Mouse (Mus musculus) stomach, embryonic 15.5 days (tissue): ENCODE results near the gene Sh3yl1. TPM values are rescaled to one million over a fixed set of nuclear protein-coding genes. Genes with fewer than 3 reads are reported as not detected.

Experiments used
- ATAC-seq: fragments of 200-750 bp; cut with Nextera tagmentation; 2 replicates; pipeline ENCODE4 v1.8.0; 2017; ENCODE audit warnings: low read depth, moderate number of reproducible peaks, moderate TSS enrichment; ENCODE audit not compliant: insufficient read depth, low FRiP score
- H3K27ac ChIP-seq: fragments of 300-500 bp; sonication (generic); 2 replicates; pipeline ENCODE4 v1.5.1; 2015; ENCODE audit warnings: mild to moderate bottlenecking, inconsistent platforms
- H3K27me3 ChIP-seq: fragments of 300-500 bp; sonication (generic); replicated peaks from 2 replicates; pipeline ENCODE4 v1.6.1; 2015; ENCODE audit warnings: inconsistent platforms
- H3K36me3 ChIP-seq: fragments of 300-500 bp; sonication (generic); 2 replicates; pipeline ENCODE4 v1.6.1; 2015; ENCODE audit warnings: inconsistent platforms
- H3K4me1 ChIP-seq: fragments of 300-500 bp; sonication (generic); 2 replicates; pipeline ENCODE4 v1.6.1; 2015; ENCODE audit warnings: inconsistent platforms
- H3K4me2 ChIP-seq: fragments of 300-500 bp; sonication (generic); 2 replicates; pipeline ENCODE4 v1.6.1; 2015; ENCODE audit warnings: mild to moderate bottlenecking, inconsistent platforms
- H3K4me3 ChIP-seq: fragments of 300-500 bp; sonication (generic); replicated peaks from 2 replicates; pipeline ENCODE4 v1.5.1; 2015; ENCODE audit warnings: inconsistent platforms
- H3K9ac ChIP-seq: fragments of 300-500 bp; sonication (generic); 2 replicates; pipeline ENCODE4 v1.6.1; 2015; ENCODE audit warnings: inconsistent platforms
- H3K9me3 ChIP-seq: fragments of 300-500 bp; sonication (generic); 2 replicates; pipeline ENCODE4 v1.6.1; 2016; ENCODE audit warnings: inconsistent platforms
- WGBS: fragments of 180-500 bp; shearing (Covaris S2); methylation state at CpG from one replicate; pipeline ENCODE4 v1.1.7; 2015; 5-methylcytosine and 5-hydroxymethylcytosine counted together
- polyA plus RNA-seq: library from polyadenylated mRNA; unstranded; fragments of >200 nt; fragmentation: Nextera tagmentation; extraction: Ambion mirVana; gene quantifications from 2 replicates; pipeline ENCODE4 v1.2.1, GENCODE M21; 2015

The Sh3yl1 gene
- polyA plus RNA-seq, 1 experiment from 2014 or later: 28.4 TPM

DNA sequence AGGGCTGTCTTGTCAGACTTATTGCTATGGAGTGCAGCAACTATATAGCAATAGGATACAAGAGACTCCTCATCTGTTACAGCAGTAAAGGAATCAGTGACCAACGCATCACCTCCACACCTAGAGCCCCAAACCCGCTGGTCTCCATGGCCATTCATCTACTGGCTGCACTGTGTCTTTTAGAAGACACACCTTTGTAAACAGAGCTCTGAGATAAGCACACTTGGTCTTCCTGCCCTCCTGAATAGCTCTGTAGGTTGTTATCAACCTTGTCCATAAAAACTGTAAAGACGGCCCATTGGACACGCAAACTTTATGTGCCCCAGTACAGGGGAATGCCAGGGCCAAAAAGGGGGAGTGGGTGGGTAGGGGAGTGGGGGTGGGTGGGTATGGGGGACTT, 14.4 kb upstream of the Sh3yl1 start:
- Histone ChIP-seq H3K9ac (no peak overlapping the region), H3K4me3 (no peak overlapping the region), H3K27me3 (no peaks in the 10 kb centered on the region), H3K9me3 (no peaks in the 10 kb centered on the region), H3K4me2 (no peak overlapping the region), H3K36me3 (peaks cover 15% of the 10 kb centered on the region), H3K27ac (no peak overlapping the region), H3K4me1 (no peaks in the 10 kb centered on the region)
- WGBS: 77% methylated on average over 4 of the region's 4 CpGs
- peak; percentile 91 for ATAC-seq

- H3K27me3 ChIP-seq: no peaks in the 10 kb centered on the region
- H3K9ac ChIP-seq: no peak overlapping the region
- no peak overlapping the region for H3K4me2 ChIP-seq
- no peaks in the 10 kb centered on the region for H3K36me3 ChIP-seq
- H3K4me3 ChIP-seq: no peak overlapping the region
- H3K27ac ChIP-seq: no peak overlapping the region
- H3K9me3 ChIP-seq: no peaks in the 10 kb centered on the region
- peaks cover 13% of the 10 kb centered on the region for H3K4me1 ChIP-seq
- 76% methylated on average over 1 of the region's 1 CpGs for WGBS
- ATAC-seq: peak; percentile 61; the same call in 1 of the 2 replicates
Observed at GRCm38 (mm10) chr12:30908658-30909057, 2.8 kb upstream of the Sh3yl1 start.

- H3K36me3 ChIP-seq: no peaks in the 10 kb centered on the region
- no peaks in the 10 kb centered on the region for H3K27me3 ChIP-seq
- ATAC-seq: no peak
- peak overlapping the region; percentile 69 for H3K4me2 ChIP-seq
- WGBS: 74% methylated on average over 2 of the region's 2 CpGs
- H3K4me3 ChIP-seq: no peak overlapping the region
- peaks cover 13% of the 10 kb centered on the region for H3K4me1 ChIP-seq
- H3K27ac ChIP-seq: no peak overlapping the region
- no peak overlapping the region for H3K9ac ChIP-seq
- H3K9me3 ChIP-seq: no peaks in the 10 kb centered on the region
Observed at GRCm38 (mm10) chr12:30909881-30910280, 1.6 kb upstream of the Sh3yl1 start.

DNA sequence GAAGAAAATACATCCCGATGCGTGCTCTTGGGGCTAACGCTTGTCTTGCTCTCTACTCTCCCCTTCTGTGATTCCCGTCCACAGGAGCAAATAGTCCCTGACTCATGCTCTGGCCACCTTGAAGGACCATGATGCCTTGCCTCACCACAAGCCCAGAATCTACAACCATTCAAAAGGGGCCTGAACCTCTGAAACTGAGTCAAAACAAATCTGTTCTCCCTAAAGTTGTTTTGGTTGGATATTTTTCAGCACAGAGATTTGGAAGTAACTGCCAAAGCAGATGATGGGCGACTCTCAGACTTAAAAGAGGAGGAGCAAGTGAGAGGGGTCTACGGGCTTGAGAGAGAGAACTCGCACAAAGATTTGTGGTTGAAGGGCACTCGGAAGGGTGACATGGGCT, 608 bp upstream of the Sh3yl1 start:
- Histone ChIP-seq H3K27me3 (no peaks in the 10 kb centered on the region), H3K4me3 (peak overlapping the region; percentile 82), H3K9ac (peak overlapping the region; percentile 73), H3K36me3 (no peaks in the 10 kb centered on the region), H3K4me1 (peaks cover 13% of the 10 kb centered on the region), H3K27ac (0 out of 2 replicates have a peak overlapping the region, but pooled peaks have one; percentile 8), H3K9me3 (no peaks in the 10 kb centered on the region), H3K4me2 (peak overlapping the region; percentile 69)
- ATAC-seq: no peak
- 16% methylated on average over 8 of the region's 8 CpGs for WGBS

GRCm38 (mm10) chr12:30912048-30912381, 547 bp downstream of the Sh3yl1 start:
- Histone ChIP-seq H3K36me3 (no peaks in the 10 kb centered on the region), H3K27me3 (no peaks in the 10 kb centered on the region), H3K4me3 (peak overlapping the region; percentile 82), H3K4me1 (peaks cover 13% of the 10 kb centered on the region), H3K4me2 (peak overlapping the region; percentile 88), H3K27ac (peak overlapping the region; percentile 73), H3K9me3 (no peaks in the 10 kb centered on the region), H3K9ac (peak overlapping the region; percentile 40)
- peak; percentile 82 for ATAC-seq
- under 1% methylated on average over 19 of the region's 19 CpGs for WGBS

DNA sequence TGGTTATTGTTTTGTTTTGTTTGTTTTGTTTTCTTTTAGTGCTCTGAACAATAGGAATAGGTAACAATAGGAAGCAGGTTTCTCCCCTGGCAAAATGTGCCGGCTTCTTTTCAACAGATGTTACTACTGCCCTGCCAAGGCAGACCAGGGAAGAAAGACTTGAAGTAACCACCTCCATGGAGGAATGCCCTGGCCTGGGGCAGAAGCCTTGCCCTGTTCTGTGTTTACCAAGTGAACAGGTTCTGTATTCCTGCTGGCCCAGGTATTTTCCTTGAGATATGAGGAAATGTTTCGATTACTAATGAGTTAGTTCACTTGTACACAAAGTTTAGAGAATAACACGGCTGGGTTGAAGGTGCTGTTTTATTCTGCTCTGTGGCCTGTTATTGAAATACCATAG, 1.4 kb downstream of the Sh3yl1 start:
- Histone ChIP-seq H3K4me3 (peak overlapping the region; percentile 82), H3K9ac (no peak overlapping the region), H3K27ac (0 out of 2 replicates have a peak overlapping the region, but pooled peaks have one; percentile 73), H3K4me2 (peak overlapping the region; percentile 88), H3K36me3 (no peaks in the 10 kb centered on the region), H3K27me3 (no peaks in the 10 kb centered on the region), H3K9me3 (no peaks in the 10 kb centered on the region), H3K4me1 (peaks cover 13% of the 10 kb centered on the region)
- 52% methylated on average over 3 of the region's 3 CpGs for WGBS
- ATAC-seq: no peak

DNA sequence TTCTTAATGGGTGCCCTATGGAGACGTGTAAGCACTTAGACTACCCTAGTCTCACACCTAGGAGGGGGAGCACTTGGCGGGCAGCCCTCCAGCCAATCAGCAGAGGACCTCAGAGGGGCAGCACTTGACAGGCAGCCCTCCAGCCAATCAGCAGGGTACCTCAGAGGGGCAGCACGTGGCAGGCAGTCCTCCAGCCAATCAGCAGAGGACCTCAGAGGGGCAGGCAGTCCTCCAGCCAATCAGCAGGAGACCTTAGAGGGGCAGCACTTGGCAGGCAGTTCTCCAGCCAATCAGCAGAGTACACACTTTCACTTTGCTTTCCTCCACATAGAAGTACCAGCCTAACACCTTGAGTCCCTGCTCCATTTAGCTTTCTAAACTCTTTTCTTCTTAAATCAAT, 10.9 kb downstream of the Sh3yl1 start:
- Histone ChIP-seq H3K4me1 (no peaks in the 10 kb centered on the region), H3K4me2 (no peak overlapping the region), H3K9ac (no peak overlapping the region), H3K9me3 (no peaks in the 10 kb centered on the region), H3K27ac (no peak overlapping the region), H3K36me3 (peaks cover 4% of the 10 kb centered on the region; the same call in 1 of the 2 replicates), H3K4me3 (no peak overlapping the region), H3K27me3 (no peaks in the 10 kb centered on the region)
- 0 out of 2 replicates have a peak, but pooled peaks have one; percentile 18 for ATAC-seq
- 83% methylated on average over 3 of the region's 3 CpGs for WGBS

GRCm38 (mm10) chr12:30928182-30928581, 16.7 kb downstream of the Sh3yl1 start:
- Histone ChIP-seq H3K27ac (no peak overlapping the region), H3K36me3 (peaks cover 4% of the 10 kb centered on the region; the same call in 1 of the 2 replicates), H3K9me3 (no peaks in the 10 kb centered on the region), H3K4me1 (no peaks in the 10 kb centered on the region), H3K27me3 (no peaks in the 10 kb centered on the region), H3K4me3 (no peak overlapping the region), H3K4me2 (no peak overlapping the region), H3K9ac (no peak overlapping the region)
- no peak for ATAC-seq
- WGBS: 83% methylated on average over 6 of the region's 6 CpGs

DNA sequence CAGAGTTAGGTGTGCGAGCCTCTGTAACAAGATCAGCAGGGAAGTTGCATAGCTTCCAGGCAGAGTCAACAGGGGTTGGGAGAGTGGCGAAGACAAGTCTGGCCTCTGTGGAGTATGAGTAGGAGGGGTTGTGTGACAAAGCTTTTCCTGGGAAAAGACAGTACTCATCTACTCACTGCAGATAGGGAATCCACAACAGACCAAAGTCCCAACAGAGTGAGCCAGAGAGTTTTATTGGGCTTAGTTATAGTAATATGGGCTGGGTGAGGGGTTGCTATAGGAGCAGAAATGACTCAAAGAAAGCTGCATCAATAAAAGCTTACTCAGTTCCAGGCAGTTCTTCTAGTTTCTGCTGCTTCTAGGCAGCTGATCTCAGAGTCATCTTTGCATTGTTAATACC, 21.8 kb downstream of the Sh3yl1 start:
- WGBS: 82% methylated on average over 2 of the region's 2 CpGs
- ATAC-seq: no peak
- no peak overlapping the region for H3K9ac ChIP-seq
- H3K4me1 ChIP-seq: no peaks in the 10 kb centered on the region
- H3K4me3 ChIP-seq: no peak overlapping the region
- H3K4me2 ChIP-seq: no peak overlapping the region
- H3K9me3 ChIP-seq: no peaks in the 10 kb centered on the region
- H3K27me3 ChIP-seq: no peaks in the 10 kb centered on the region
- H3K27ac ChIP-seq: no peak overlapping the region
- no peaks in the 10 kb centered on the region for H3K36me3 ChIP-seq

DNA sequence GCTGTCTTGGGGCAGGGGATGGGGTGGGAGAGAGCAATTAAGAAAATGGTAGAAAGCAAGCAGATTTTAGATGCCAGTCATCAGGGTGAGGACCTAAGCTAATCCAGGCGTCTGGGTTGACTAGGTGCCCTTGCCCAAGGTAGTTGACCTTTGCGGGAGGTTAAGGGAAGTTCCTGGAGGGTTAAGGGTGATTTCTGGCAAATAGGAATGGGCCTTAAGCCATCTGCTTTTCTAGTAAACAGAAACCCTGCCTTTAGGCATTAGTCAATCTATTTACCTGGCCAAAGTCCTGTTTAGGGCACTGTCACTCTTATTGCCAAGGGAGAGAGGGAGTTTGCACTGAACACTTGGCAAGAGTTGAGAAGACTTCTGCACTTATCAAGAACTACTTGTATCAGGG, 25.4 kb downstream of the Sh3yl1 start:
- no peak overlapping the region for H3K4me2 ChIP-seq
- H3K27me3 ChIP-seq: no peaks in the 10 kb centered on the region
- 67% methylated on average over 2 of the region's 2 CpGs for WGBS
- H3K9ac ChIP-seq: no peak overlapping the region
- no peak for ATAC-seq
- H3K36me3 ChIP-seq: no peaks in the 10 kb centered on the region
- no peak overlapping the region for H3K4me3 ChIP-seq
- H3K27ac ChIP-seq: no peak overlapping the region
- no peaks in the 10 kb centered on the region for H3K9me3 ChIP-seq
- no peaks in the 10 kb centered on the region for H3K4me1 ChIP-seq

GRCm38 (mm10) chr12:30943057-30943986, 31.9 kb downstream of the Sh3yl1 start:
- peak; percentile 88 for ATAC-seq
- 75% methylated on average over 14 of the region's 14 CpGs for WGBS
- H3K4me3 ChIP-seq: no peak overlapping the region
- H3K4me2 ChIP-seq: no peak overlapping the region
- no peaks in the 10 kb centered on the region for H3K27me3 ChIP-seq
- H3K9me3 ChIP-seq: no peaks in the 10 kb centered on the region
- H3K9ac ChIP-seq: no peak overlapping the region
- peak overlapping the region; percentile 52 for H3K27ac ChIP-seq
- H3K4me1 ChIP-seq: no peaks in the 10 kb centered on the region
- no peaks in the 10 kb centered on the region for H3K36me3 ChIP-seq

DNA sequence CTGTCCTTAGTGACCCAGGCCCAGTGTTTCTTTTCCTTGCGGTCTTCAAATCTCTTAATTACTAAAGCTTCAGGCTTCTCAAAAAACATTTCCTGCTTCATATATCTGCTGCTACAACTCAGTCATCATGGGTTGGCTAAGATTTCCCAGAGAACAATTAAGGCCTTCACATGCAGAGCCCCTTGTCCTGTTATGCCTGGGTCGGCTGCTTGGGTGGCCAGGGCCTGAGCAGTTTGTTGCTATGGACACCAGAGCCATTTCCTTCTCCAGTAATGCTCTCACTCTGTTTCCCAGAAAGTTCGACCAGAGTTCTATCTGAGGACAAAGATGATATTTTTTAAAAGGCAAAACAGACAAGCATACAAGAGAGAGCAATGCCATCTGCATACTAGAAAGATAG, 32.7 kb downstream of the Sh3yl1 start:
- Histone ChIP-seq H3K36me3 (no peaks in the 10 kb centered on the region), H3K4me2 (no peak overlapping the region), H3K27me3 (no peaks in the 10 kb centered on the region), H3K27ac (peak overlapping the region; percentile 31; the same call in 1 of the 2 replicates), H3K4me3 (no peak overlapping the region), H3K4me1 (no peaks in the 10 kb centered on the region), H3K9ac (no peak overlapping the region), H3K9me3 (no peaks in the 10 kb centered on the region)
- 52% methylated on average over 3 of the region's 3 CpGs for WGBS
- no peak for ATAC-seq
